Mouse (Mus musculus): Measurements from ENCODE around the gene Bmf. TPM values are rescaled to one million over a fixed set of nuclear protein-coding genes. Genes with fewer than 3 reads are reported as not detected.

The Bmf gene
- polyA plus RNA-seq, 1 experiment from 2014 or later = 1.9 TPM

DNA sequence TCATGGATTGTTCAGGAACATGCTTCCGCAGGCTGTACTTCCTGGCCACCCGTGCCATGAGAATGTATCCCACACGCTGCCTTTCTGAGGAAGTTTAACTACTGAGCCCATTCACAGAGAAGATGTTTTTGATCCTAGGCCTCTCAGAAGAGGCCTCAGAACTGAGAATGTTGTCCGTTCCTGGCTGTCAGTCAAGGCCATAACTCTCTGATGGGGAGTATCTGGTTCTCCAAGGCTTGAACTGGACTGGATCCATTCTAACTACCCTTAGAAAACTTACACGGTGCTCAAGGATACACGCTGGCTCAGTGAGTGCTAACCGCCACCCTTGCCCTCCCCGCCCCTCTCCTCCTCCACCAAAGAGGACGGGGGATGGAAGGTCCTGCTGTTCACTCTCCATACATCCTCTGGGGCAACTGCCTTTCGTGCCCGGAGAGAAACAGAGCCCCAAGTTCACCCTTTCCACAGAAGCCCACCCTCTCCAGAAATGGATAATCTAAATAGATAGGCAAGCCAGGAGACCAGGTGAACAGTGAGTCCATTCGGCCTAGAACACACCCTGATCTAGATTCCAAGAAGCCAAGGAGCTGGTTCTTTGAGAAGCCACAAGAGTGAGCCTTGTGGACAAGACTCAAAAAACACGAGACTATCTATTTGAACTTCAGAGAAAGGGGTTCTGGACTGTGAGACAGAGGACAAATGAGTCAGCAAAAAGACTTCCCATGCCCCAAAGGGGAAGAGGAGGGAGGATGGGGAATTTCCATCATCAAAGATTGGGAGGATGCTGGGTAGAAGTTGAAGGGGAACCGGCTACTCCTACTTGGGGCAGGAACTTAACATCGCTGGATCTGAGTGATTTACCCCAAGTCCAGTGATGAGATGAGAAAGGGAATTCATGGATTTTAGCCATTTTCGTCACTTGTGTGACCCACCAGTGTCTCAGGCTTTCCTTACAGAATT is 36.8 kb downstream of the Bmf start:
- Histone ChIP-seq H3K4me2 (no peak overlapping the region), H3K27me3 (replicated peaks; ENCODE audit: control insufficient read depth, insufficient read depth, low read length) (no peaks in the 10 kb centered on the region), H3K27ac (ENCODE audit: low read depth, low read length) (no peak overlapping the region), H3K9me3 (ENCODE audit: control insufficient read depth, low read length) (no peaks in the 10 kb centered on the region), H3K4me1 (replicated peaks; ENCODE audit: control insufficient read depth, insufficient read depth, low read length) (peaks cover 5% of the 10 kb centered on the region; the same call in 1 of the 2 replicates), H3K9ac (ENCODE audit: low read depth, low read length) (no peak overlapping the region), H3K36me3 (ENCODE audit: control insufficient read depth, insufficient read depth, low read length) (no peaks in the 10 kb centered on the region), H3K4me3 (ENCODE audit: low read depth, low read length) (no peak overlapping the region)
- ATAC-seq (replicated peaks; ENCODE audit: low FRiP score) (no peak), DNase-seq (ENCODE audit: low spot score) (no peak)
- WGBS = 65% methylated on average over 16 of the region's 16 CpGs

DNA sequence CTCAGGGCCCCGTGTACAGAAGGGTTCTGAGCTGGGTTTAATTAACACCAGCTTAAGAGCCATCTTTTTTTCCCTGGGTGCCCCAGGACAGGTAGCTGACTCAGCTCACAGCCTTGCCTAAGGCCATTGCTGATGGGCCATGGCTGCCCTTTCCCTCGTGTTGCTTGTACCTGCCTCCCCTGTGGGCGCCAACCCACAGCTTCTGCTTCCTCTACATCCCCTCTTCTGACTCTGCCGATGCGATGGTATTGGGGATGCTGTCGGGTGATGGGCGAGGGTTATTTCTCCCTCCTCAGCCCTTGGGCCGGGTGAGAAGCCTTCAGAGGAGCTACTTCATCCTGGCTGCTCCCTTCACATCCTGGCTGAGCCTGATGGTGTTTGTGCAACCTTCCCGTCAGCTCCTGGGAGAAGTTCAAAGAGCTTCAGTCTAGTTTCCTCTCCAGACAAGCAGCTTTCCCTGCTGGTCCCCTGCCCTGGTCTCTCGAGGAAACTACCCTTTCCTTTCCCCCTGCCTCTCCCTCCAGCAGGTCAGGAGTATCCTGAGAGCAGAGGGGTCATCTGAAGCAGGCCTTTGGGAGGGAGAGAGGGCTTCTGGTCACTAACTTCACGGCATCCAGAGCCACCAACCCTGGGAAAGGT is 37.6 kb downstream of the Bmf start:
- no peak overlapping the region for H3K4me3 ChIP-seq (ENCODE audit: low read depth, low read length)
- H3K27me3 ChIP-seq (replicated peaks; ENCODE audit: control insufficient read depth, insufficient read depth, low read length) = no peaks in the 10 kb centered on the region
- DNase-seq (ENCODE audit: low spot score) = no peak
- WGBS = 53% methylated on average over 11 of the region's 11 CpGs
- no peaks in the 10 kb centered on the region for H3K9me3 ChIP-seq (ENCODE audit: control insufficient read depth, low read length)
- peaks cover 5% of the 10 kb centered on the region; the same call in 1 of the 2 replicates for H3K4me1 ChIP-seq (replicated peaks; ENCODE audit: control insufficient read depth, insufficient read depth, low read length)
- no peak overlapping the region for H3K9ac ChIP-seq (ENCODE audit: low read depth, low read length)
- H3K4me2 ChIP-seq = no peak overlapping the region
- no peak for ATAC-seq (replicated peaks; ENCODE audit: low FRiP score)
- H3K27ac ChIP-seq (ENCODE audit: low read depth, low read length) = no peak overlapping the region
- H3K36me3 ChIP-seq (ENCODE audit: control insufficient read depth, insufficient read depth, low read length) = no peaks in the 10 kb centered on the region

GRCm38 (mm10) chr2:118510447-118511310 is 38.8 kb downstream of the Bmf start:
- 70% methylated on average over 29 of the region's 29 CpGs for WGBS
- ATAC-seq (replicated peaks; ENCODE audit: low FRiP score) (no peak), DNase-seq (ENCODE audit: low spot score) (no peak)
- Histone ChIP-seq H3K4me3 (ENCODE audit: low read depth, low read length) (no peak overlapping the region), H3K27me3 (replicated peaks; ENCODE audit: control insufficient read depth, insufficient read depth, low read length) (no peaks in the 10 kb centered on the region), H3K4me1 (replicated peaks; ENCODE audit: control insufficient read depth, insufficient read depth, low read length) (peaks cover 5% of the 10 kb centered on the region; the same call in 1 of the 2 replicates), H3K36me3 (ENCODE audit: control insufficient read depth, insufficient read depth, low read length) (no peaks in the 10 kb centered on the region), H3K9me3 (ENCODE audit: control insufficient read depth, low read length) (no peaks in the 10 kb centered on the region), H3K4me2 (no peak overlapping the region), H3K9ac (ENCODE audit: low read depth, low read length) (no peak overlapping the region), H3K27ac (ENCODE audit: low read depth, low read length) (no peak overlapping the region)

DNA sequence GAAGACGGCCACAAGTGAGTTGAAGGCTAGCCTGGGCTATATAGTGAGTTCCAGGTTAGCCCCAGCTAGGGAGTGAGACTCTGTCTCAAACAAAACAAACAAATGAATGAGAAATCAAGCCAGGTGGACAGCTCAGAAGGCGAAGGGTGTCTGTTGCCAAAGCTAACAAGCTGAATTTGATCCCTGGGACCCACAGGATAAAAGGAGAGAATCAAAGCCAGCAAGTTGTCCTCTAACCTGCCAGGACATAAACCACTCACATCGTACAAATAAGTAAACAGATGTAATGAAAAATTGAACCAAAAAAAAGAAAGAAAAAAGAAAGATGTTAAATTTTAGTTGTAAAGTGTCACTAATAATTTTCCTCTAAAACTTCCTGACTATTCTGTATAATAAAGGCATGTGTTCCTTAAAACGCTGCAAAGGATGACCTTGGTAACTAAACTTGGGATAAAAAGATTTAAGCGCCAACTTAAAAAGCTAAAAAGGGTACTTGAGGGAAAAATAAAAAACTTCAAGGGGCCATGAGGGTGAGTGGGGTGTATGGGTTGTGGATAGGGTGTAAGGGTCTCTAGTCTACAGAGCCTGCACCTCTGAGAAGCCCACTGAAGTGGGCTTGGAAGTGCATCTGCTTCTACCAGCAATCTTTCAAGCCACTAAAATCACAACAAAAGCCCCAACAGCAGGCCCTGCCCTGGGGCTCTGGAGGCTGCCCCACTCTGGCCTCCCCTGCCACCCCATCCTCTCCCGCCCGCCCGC is 39.6 kb downstream of the Bmf start:
- Histone ChIP-seq H3K27me3 (replicated peaks; ENCODE audit: control insufficient read depth, insufficient read depth, low read length) (no peaks in the 10 kb centered on the region), H3K4me3 (ENCODE audit: low read depth, low read length) (no peak overlapping the region), H3K4me1 (replicated peaks; ENCODE audit: control insufficient read depth, insufficient read depth, low read length) (peaks cover 5% of the 10 kb centered on the region; the same call in 1 of the 2 replicates), H3K36me3 (ENCODE audit: control insufficient read depth, insufficient read depth, low read length) (no peaks in the 10 kb centered on the region), H3K4me2 (no peak overlapping the region), H3K27ac (ENCODE audit: low read depth, low read length) (no peak overlapping the region), H3K9me3 (ENCODE audit: control insufficient read depth, low read length) (no peaks in the 10 kb centered on the region), H3K9ac (ENCODE audit: low read depth, low read length) (no peak overlapping the region)
- 75% methylated on average over 8 of the region's 8 CpGs for WGBS
- no peak for DNase-seq (ENCODE audit: low spot score)
- ATAC-seq (replicated peaks; ENCODE audit: low FRiP score) = no peak

DNA sequence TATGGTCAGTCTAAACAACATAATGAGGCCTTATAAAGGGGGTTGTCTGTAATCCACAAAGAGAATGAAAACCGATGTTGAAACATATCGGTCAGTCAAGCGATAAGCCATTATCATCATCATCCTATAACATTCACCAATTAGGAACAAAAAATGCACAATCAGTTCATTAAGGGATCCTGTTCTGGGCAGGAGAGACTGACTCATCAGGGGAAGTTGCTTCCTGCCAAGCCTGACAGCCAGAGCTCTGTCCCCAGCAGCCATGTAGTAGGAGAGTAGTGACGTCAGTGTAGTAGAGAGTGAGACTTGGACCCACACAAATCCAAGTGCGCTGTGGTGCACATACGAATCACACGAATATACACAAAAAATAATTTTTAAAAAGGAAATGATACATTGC is 42.4 kb downstream of the Bmf start:
- no peak for DNase-seq (ENCODE audit: low spot score)
- 77% methylated on average over 7 of the region's 7 CpGs for WGBS
- Histone ChIP-seq H3K4me3 (ENCODE audit: low read depth, low read length) (no peak overlapping the region), H3K9me3 (ENCODE audit: control insufficient read depth, low read length) (no peaks in the 10 kb centered on the region), H3K9ac (ENCODE audit: low read depth, low read length) (no peak overlapping the region), H3K4me1 (replicated peaks; ENCODE audit: control insufficient read depth, insufficient read depth, low read length) (peaks cover 5% of the 10 kb centered on the region; the same call in 1 of the 2 replicates), H3K27ac (ENCODE audit: low read depth, low read length) (no peak overlapping the region), H3K4me2 (no peak overlapping the region), H3K36me3 (ENCODE audit: control insufficient read depth, insufficient read depth, low read length) (no peaks in the 10 kb centered on the region), H3K27me3 (replicated peaks; ENCODE audit: control insufficient read depth, insufficient read depth, low read length) (no peaks in the 10 kb centered on the region)
- no peak for ATAC-seq (replicated peaks; ENCODE audit: low FRiP score)

DNA sequence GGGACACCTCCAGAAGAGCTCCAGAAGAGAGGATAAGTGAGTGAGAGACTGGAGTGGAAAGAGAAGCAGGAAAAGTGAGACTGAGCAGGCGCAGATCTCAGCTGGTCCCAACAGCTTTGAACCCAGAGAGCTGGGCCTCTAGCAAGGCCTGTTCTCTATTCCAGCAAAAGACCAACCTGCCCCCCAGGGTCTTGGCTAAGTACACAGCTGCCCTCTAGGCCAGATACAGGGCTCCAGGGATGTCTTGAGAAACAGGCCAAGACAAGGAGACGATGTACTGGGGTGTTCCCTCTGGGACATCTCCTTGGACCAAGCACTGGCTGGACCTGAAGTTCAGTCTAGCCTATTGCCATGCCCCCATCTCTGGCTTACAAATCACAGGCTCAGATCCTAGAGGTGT is 49.3 kb downstream of the Bmf start:
- Histone ChIP-seq H3K4me1 (replicated peaks; ENCODE audit: control insufficient read depth, insufficient read depth, low read length) (no peaks in the 10 kb centered on the region), H3K27me3 (replicated peaks; ENCODE audit: control insufficient read depth, insufficient read depth, low read length) (no peaks in the 10 kb centered on the region), H3K27ac (ENCODE audit: low read depth, low read length) (no peak overlapping the region), H3K4me3 (ENCODE audit: low read depth, low read length) (no peak overlapping the region), H3K4me2 (no peak overlapping the region), H3K9ac (ENCODE audit: low read depth, low read length) (no peak overlapping the region), H3K9me3 (ENCODE audit: control insufficient read depth, low read length) (no peaks in the 10 kb centered on the region), H3K36me3 (ENCODE audit: control insufficient read depth, insufficient read depth, low read length) (no peaks in the 10 kb centered on the region)
- 74% methylated on average over 2 of the region's 2 CpGs for WGBS
- no peak for ATAC-seq (replicated peaks; ENCODE audit: low FRiP score)
- DNase-seq (ENCODE audit: low spot score) = no peak

DNA sequence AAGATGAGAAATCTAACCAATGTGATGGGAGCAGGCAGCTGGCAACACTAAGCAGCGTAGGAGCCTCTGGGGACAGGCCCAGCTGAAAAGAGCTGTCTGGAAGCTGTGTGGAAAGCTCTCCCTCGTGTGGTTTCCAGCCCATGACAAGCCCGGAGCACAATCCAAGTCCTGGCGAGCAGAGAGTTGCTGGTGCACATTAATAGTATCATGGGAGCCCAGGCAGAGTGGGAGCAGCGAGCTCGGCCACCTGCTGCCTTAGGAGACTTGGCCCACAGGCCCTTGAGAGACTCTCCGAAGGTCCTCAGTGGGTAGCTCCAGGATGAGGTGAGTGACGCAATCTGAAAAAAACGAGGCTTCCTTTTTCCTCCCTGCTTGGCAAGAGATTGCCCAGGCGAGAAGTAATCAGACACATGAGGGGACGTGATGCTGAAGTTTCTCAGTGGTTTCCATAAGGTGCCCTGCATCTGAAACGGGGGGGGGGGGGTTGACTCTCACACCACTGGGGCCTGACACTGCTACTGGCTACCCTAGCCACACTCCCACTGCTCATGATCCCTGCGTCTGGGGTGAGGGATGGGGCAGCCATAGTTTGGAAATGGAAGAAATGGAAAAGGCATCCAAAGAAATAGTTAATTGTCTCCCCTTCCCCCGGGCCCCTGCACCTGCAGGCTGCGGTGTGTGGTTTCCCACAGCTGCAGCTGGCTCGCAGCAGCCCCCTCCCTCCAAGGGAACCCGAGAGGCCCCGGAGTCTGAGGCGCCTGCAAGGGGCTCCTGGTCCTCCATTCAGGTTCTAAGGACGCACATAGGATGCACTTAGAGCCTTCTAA is 50.1 kb downstream of the Bmf start:
- no peak overlapping the region for H3K4me2 ChIP-seq
- H3K27ac ChIP-seq (ENCODE audit: low read depth, low read length) = no peak overlapping the region
- no peak for DNase-seq (ENCODE audit: low spot score)
- H3K36me3 ChIP-seq (ENCODE audit: control insufficient read depth, insufficient read depth, low read length) = no peaks in the 10 kb centered on the region
- H3K9ac ChIP-seq (ENCODE audit: low read depth, low read length) = no peak overlapping the region
- no peak for ATAC-seq (replicated peaks; ENCODE audit: low FRiP score)
- no peaks in the 10 kb centered on the region for H3K27me3 ChIP-seq (replicated peaks; ENCODE audit: control insufficient read depth, insufficient read depth, low read length)
- no peaks in the 10 kb centered on the region for H3K4me1 ChIP-seq (replicated peaks; ENCODE audit: control insufficient read depth, insufficient read depth, low read length)
- H3K9me3 ChIP-seq (ENCODE audit: control insufficient read depth, low read length) = no peaks in the 10 kb centered on the region
- WGBS = 30% methylated on average over 20 of the region's 20 CpGs
- no peak overlapping the region for H3K4me3 ChIP-seq (ENCODE audit: low read depth, low read length)
